Mouse (Mus musculus) stomach, postnatal 0 days (tissue): ENCODE results near the gene Irx5.

Experiments
- CTCF ChIP-seq: IDR thresholded peaks from 2 replicates; pipeline ENCODE4 v1.5.1; 2016; ENCODE audit warnings: antibody characterized with exemption, low read depth, mild to moderate bottlenecking, moderate library complexity
- EP300 ChIP-seq: optimal IDR thresholded peaks from 2 replicates; pipeline ENCODE3; 2016; ENCODE audit warnings: antibody characterized with exemption

GRCm38 (mm10) chr8:92365241-92365943 lies 8.0 kb downstream of the Irx5 start:
- TF ChIP-seq CTCF (no peak), EP300 (no peak)
